Mouse (Mus musculus) myocyte (in vitro differentiated cells): ENCODE measurements at regions not wholly inside any gene's neighbourhood (a gene's known extent, or its start where the extent isn't known, plus 50 kb on each side); places are given as distances from the start of the nearest gene placed in this dataset.

Experiments
- CEBPB ChIP-seq: IDR thresholded peaks from 2 replicates; pipeline ENCODE4 v1.6.1; 2011; ENCODE audit warnings: mild to moderate bottlenecking, moderate library complexity; ENCODE audit not compliant: poor library complexity, insufficient read depth, severe bottlenecking
- E2F4 ChIP-seq: IDR thresholded peaks from one replicate; pipeline ENCODE4 v1.6.1; 2011; ENCODE audit warnings: mild to moderate bottlenecking, control low read depth, moderate library complexity; ENCODE audit not compliant: insufficient read depth
- MAX ChIP-seq: IDR thresholded peaks from one replicate; pipeline ENCODE4 v1.6.1; 2011; ENCODE audit warnings: low read depth, mild to moderate bottlenecking, control low read depth
- MYOD1 ChIP-seq, 3 experiments: IDR thresholded peaks; one replicate each; pipeline ENCODE4 v1.6.1; 2011; ENCODE audit warnings: control low read depth in 2 of 3, low read depth in 2 of 3, mild to moderate bottlenecking in 2 of 3, moderate library complexity in 1 of 3; ENCODE audit not compliant: insufficient read length in 2 of 3, control insufficient read depth in 1 of 3
- MYOG ChIP-seq, 3 experiments: IDR thresholded peaks; one replicate each; pipeline ENCODE4 v1.6.1; 2011; ENCODE audit warnings: control low read depth in 2 of 3, low read depth in 2 of 3, mild to moderate bottlenecking in 2 of 3; ENCODE audit not compliant: insufficient read length in 2 of 3, control insufficient read depth in 1 of 3, insufficient read depth in 1 of 3
- POLR2A ChIP-seq: IDR thresholded peaks from one replicate; pipeline ENCODE4 v1.6.1; 2011; ENCODE audit warnings: low read depth, mild to moderate bottlenecking, control low read depth, moderate library complexity; ENCODE audit not compliant: insufficient read length
- POLR2AphosphoS2 ChIP-seq: IDR thresholded peaks from one replicate; pipeline ENCODE4 v1.6.1; 2011; ENCODE audit warnings: low read depth, control low read depth; ENCODE audit not compliant: insufficient read length
- REST ChIP-seq: IDR thresholded peaks from one replicate; pipeline ENCODE4 v1.6.1; 2011; ENCODE audit warnings: mild to moderate bottlenecking, control low read depth, moderate library complexity; ENCODE audit not compliant: insufficient read depth, insufficient read length
- SRF ChIP-seq: IDR thresholded peaks from one replicate; pipeline ENCODE4 v1.6.1; 2011; ENCODE audit warnings: low read depth; ENCODE audit not compliant: control insufficient read depth, insufficient read length
- TCF12 ChIP-seq: IDR thresholded peaks from one replicate; pipeline ENCODE4 v1.6.1; 2011; ENCODE audit warnings: mild to moderate bottlenecking, control low read depth; ENCODE audit not compliant: poor library complexity, insufficient read depth, severe bottlenecking
- TCF3 ChIP-seq: IDR thresholded peaks from one replicate; pipeline ENCODE4 v1.6.1; 2011; ENCODE audit warnings: low read depth, control low read depth; ENCODE audit not compliant: insufficient read length
- USF1 ChIP-seq: IDR thresholded peaks from one replicate; pipeline ENCODE4 v1.6.1; 2011; ENCODE audit warnings: low read depth, mild to moderate bottlenecking, control low read depth, moderate library complexity

- TF ChIP-seq REST (no peak), E2F4 (no peak), POLR2A (no peak), MAX (no peak), CEBPB (no peak), USF1 (no peak), TCF12 (no peak), POLR2AphosphoS2 (no peak), MYOG (IDR thresholded peaks at IDR 0.05; ENCODE audit: control insufficient read depth in 1 of 3, insufficient read depth in 1 of 3, insufficient read length in 2 of 3, low read depth in 2 of 3) (no peak), TCF3 (no peak), MYOD1 (IDR thresholded peaks at IDR 0.05; ENCODE audit: control insufficient read depth in 1 of 3, insufficient read length in 2 of 3, low read depth in 2 of 3) (no peak), SRF (no peak)
Measured at GRCm38 (mm10) chr1:146960448-146960847, 465.9 kb downstream of the Brinp3 start.
